Mouse (Mus musculus): ENCODE data around the gene Stoml3. TPM values are rescaled to one million over a fixed set of nuclear protein-coding genes. Genes with fewer than 3 reads are reported as not detected.

Gene Stoml3
- total RNA-seq, 1 experiment from 2014 or later = not detected

GRCm38 (mm10) chr3:53555031-53555952 is 66.8 kb downstream of the Stoml3 start:
- ATAC-seq (replicated peaks in 1 of 2; ENCODE audit: insufficient read depth in 1 of 2, low FRiP score in 2 of 2, low TSS enrichment in 1 of 2, low read depth in 1 of 2, poor library complexity in 2 of 2, severe bottlenecking in 2 of 2) = no peak

- no peak for ATAC-seq (replicated peaks in 1 of 2; ENCODE audit: insufficient read depth in 1 of 2, low FRiP score in 2 of 2, low TSS enrichment in 1 of 2, low read depth in 1 of 2, poor library complexity in 2 of 2, severe bottlenecking in 2 of 2)
Observed at GRCm38 (mm10) chr3:53557388-53558214, 69.1 kb downstream of the Stoml3 start.

Other genes with a start within 250 kb of the Stoml3 start
- gene Nhlrc3, start 25.3 kb upstream of the Stoml3 start, total RNA-seq (2017) = 9.7 and 10.3 TPM in 2 replicates
- 9.2 and 12.2 TPM in 2 replicates for gene Proser1, start 25.0 kb upstream of the Stoml3 start, total RNA-seq (2017)
- gene Frem2, start 168.7 kb downstream of the Stoml3 start, total RNA-seq (2017) = not detected in 2 replicates

Measured in hematopoietic stem cell, adult 5-6 weeks (primary cell).